Mouse (Mus musculus) liver, postnatal 0 days (tissue): ENCODE data around the gene Hist1h4k. TPM values are rescaled to one million over a fixed set of nuclear protein-coding genes. Genes with fewer than 3 reads are reported as not detected.
"Not testable (repeated sequence)": the region's sequence is repeated elsewhere in the genome, so short reads cannot be mapped to it uniquely, and the experiment has no call there.

Experiments
- ATAC-seq: fragments of 200-750 bp; cut with Nextera tagmentation; 2 replicates; pipeline ENCODE4 v1.8.0; 2017; ENCODE audit warnings: mild to moderate bottlenecking, moderate library complexity
- DNase-seq: peaks from one replicate; pipeline ENCODE4 v3.0.0-alpha.2; 2016
- H3K27ac ChIP-seq: fragments of 300-500 bp; sonication (generic); 2 replicates; pipeline ENCODE4 v1.5.1; 2014; ENCODE audit warnings: antibody characterized with exemption, moderate library complexity, mild to moderate bottlenecking, low read depth
- H3K27me3 ChIP-seq: fragments of 300-500 bp; sonication (generic); 2 replicates; pipeline ENCODE4 v1.6.1; 2014; ENCODE audit warnings: low read length, control low read depth, mixed read lengths; ENCODE audit not compliant: insufficient read depth
- H3K36me3 ChIP-seq: fragments of 300-500 bp; sonication (generic); replicated peaks from 2 replicates; pipeline ENCODE4 v1.6.1; 2014; ENCODE audit warnings: mild to moderate bottlenecking, control low read depth, low read length, moderate library complexity, mixed read lengths; ENCODE audit not compliant: insufficient read depth
- H3K4me1 ChIP-seq: fragments of 300-500 bp; sonication (generic); 2 replicates; pipeline ENCODE4 v1.6.1; 2014; ENCODE audit warnings: antibody characterized with exemption, mild to moderate bottlenecking, control low read depth; ENCODE audit not compliant: insufficient read depth
- H3K4me2 ChIP-seq: fragments of 300-500 bp; sonication (generic); 2 replicates; pipeline ENCODE4 v1.6.1; 2014; ENCODE audit warnings: low read depth, mild to moderate bottlenecking, low read length, moderate library complexity, mixed read lengths
- H3K4me3 ChIP-seq: fragments of 300-500 bp; sonication (generic); 2 replicates; pipeline ENCODE4 v1.5.1; 2014; ENCODE audit warnings: low read depth, low read length
- H3K9ac ChIP-seq: fragments of 300-500 bp; sonication (generic); replicated peaks from 2 replicates; pipeline ENCODE4 v1.6.1; 2014; ENCODE audit warnings: mild to moderate bottlenecking, moderate library complexity
- H3K9me3 ChIP-seq: fragments of 300-500 bp; sonication (generic); 2 replicates; pipeline ENCODE4 v1.6.1; 2016; ENCODE audit warnings: mild to moderate bottlenecking, control low read depth, low read length, mixed read lengths
- CTCF ChIP-seq: sonication (generic); IDR thresholded peaks from 2 replicates; pipeline ENCODE4 v1.5.1; 2016; ENCODE audit warnings: antibody characterized with exemption, low read depth
- EP300 ChIP-seq: IDR thresholded peaks from 2 replicates; pipeline ENCODE4 v1.6.1; 2016; ENCODE audit warnings: antibody characterized with exemption, low read depth, mild to moderate bottlenecking
- WGBS: fragments of 180-500 bp; shearing (Covaris S2); extraction: QIAGEN DNeasy Blood & Tissue Kit; methylation state at CpG from one replicate; pipeline ENCODE4 v1.1.7; 2014; ENCODE audit not compliant: insufficient replicate concordance; 5-methylcytosine and 5-hydroxymethylcytosine counted together
- polyA plus RNA-seq: library from polyadenylated mRNA; unstranded; fragments of >200 nt; fragmentation: Nextera tagmentation; extraction: Ambion mirVana; gene quantifications from 2 replicates; pipeline ENCODE4 v1.2.1, GENCODE M21; 2015

Gene Hist1h4k
- polyA plus RNA-seq, 1 experiment from 2014 or later, result 2.4 TPM

DNA sequence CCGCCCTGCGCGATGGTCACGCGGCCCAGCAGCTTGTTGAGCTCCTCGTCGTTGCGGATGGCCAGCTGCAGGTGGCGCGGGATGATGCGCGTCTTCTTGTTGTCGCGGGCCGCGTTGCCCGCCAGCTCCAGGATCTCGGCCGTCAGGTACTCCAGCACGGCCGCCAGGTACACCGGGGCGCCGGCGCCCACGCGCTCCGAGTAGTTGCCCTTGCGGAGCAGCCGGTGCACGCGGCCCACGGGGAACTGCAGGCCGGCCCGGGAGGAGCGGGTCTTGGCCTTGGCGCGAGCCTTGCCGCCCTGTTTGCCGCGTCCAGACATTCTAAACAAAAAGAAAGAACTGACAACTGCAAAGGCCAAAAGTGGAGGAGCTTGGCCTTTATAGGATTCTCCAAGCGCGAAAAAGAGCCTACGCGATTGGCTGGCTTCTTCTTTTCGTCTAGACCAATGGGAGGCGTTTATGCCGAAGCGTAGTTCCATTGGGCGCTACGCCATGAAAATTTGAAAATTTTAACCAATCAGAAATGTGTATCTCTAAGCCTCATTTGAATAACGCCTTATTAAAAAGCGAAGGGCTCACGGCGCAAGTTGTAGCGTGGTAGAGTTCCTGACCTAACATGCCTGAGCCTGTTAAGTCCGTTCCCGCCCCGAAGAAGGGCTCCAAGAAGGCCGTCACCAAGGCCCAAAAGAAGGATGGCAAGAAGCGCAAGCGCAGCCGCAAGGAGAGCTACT, 36.8 kb upstream of the Hist1h4k start, which contains the start of the genes Hist1h2an and Hist1h2bp:
Hist1h2an (minus strand) TSS at position 320 of the 731 bp plus-strand sequence.
Hist1h2bp (plus strand) TSS at position 563 of the 731 bp plus-strand sequence.
- peak within 1 kb of the TSS; percentile 70 for H3K9ac ChIP-seq
- H3K27me3 ChIP-seq, H3K36me3 ChIP-seq, H3K9me3 ChIP-seq: not testable (repeated sequence)
- H3K4me2 ChIP-seq, result peak within 1 kb of the TSS; percentile 68
- peak within 1 kb of the TSS; percentile 45 for H3K4me3 ChIP-seq
- H3K4me1 ChIP-seq, result peaks cover 23% of the 10 kb centered on the region
- peak within 1 kb of the TSS; percentile 91 for H3K27ac ChIP-seq
- ATAC-seq (peak; percentile 90), DNase-seq (peak; percentile 89)
- under 1% methylated on average over 35 of the region's 63 CpGs for WGBS
- TF ChIP-seq CTCF (peak; percentile 12; the same call in 1 of the 2 replicates), EP300 (peak; percentile 67; the same call in 1 of the 2 replicates)

DNA sequence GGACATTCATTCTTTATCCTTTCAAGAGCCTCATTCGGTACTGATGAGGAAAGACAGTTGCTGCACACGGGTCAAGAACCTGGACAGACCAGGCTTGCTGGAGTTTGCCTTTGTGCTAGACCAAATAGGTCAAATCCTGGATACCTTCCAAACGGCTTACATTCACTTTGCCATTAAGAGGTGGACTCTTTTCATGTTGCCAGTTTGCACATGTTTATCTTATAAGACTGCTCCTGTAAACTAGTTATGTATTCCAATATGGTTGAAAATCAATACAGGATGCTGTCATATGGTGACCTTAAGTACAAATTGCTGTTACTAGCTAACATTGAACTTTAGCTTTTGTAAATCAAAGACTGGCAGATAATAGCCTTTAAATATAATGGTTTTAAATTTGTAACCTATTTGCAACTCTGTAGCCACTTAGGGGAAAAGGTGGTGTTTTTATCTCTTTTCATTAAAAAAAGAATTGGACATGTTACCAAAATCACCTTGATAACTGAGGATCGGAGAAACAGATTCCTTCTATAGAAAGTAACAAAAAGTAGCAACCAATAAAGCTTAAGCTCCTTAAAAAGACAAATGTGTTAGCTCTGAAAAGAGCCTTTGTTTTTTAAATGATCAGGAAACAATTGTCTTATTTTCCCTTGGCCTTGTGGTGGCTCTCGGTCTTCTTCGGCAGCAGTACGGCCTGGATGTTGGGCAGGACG, 36.0 kb upstream of the Hist1h4k start:
- peak overlapping the region; percentile 91 for H3K27ac ChIP-seq
- no peak for ATAC-seq
- peak overlapping the region; percentile 64 for H3K4me2 ChIP-seq

DNA sequence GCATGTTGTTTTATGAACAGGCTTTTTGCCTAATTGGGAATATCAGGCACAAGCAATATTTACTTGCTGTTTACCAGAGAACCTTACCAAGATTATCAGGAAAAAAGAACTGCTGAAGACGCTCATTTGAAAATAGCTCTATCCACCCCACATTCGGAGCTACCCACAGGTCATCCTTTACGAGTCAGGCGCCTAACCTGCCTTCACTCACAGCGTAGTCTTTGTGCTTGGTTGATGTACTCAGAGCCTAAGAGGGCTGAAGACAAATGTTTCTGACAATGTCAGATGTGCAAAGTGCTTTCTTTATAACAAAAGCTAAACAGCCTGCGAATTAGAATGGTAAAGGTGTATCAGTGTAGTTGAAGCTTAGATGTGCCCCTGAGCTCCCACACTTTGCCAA, 34.0 kb upstream of the Hist1h4k start:
- DNase-seq (no peak), ATAC-seq (no peak)
- no peaks in the 10 kb centered on the region for H3K36me3 ChIP-seq
- peak overlapping the region; percentile 71 for H3K4me2 ChIP-seq
- no peak overlapping the region for H3K4me3 ChIP-seq
- H3K9ac ChIP-seq, result peak overlapping the region; percentile 74
- H3K9me3 ChIP-seq, result no peaks in the 10 kb centered on the region
- peaks cover 19% of the 10 kb centered on the region for H3K4me1 ChIP-seq
- no peaks in the 10 kb centered on the region for H3K27me3 ChIP-seq
- no peak for TF ChIP-seq CTCF
- no peak for TF ChIP-seq EP300
- WGBS, result 57% methylated on average over 6 of the region's 6 CpGs
- peak overlapping the region; percentile 95 for H3K27ac ChIP-seq

More for the DNA sequence above, 36.0 kb upstream of the Hist1h4k start:
- Histone ChIP-seq H3K9ac (peak overlapping the region; percentile 70), H3K4me1 (peaks cover 23% of the 10 kb centered on the region), H3K27me3 (no peaks in the 10 kb centered on the region), H3K9me3 (no peaks in the 10 kb centered on the region), H3K4me3 (peak overlapping the region; percentile 45), H3K36me3 (no peaks in the 10 kb centered on the region)
- no peak for DNase-seq
- TF ChIP-seq EP300, result no peak
- peak; percentile 15; the same call in 1 of the 2 replicates for TF ChIP-seq CTCF
- WGBS, result 6% methylated on average over 8 of the region's 8 CpGs

DNA sequence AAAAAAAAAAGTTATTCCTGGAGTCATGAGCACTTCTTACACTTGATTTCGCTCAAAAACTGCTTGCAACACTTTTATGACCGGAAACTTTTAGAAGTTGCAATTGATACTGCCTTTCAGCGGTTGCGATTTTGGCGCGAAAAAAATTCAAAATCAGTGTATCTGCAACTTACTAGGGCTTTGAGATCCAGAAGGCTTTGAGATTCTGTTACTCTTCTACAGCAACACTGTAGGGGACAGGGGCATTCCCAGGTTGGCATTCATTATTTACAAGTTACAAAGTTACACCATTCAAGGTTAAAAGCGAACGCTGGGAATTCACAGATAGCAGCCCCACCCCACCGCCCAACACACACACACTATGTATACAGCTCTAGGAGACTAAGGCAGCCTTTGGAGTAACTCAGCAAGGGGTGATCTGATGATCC, 33.4 kb upstream of the Hist1h4k start:
- Histone ChIP-seq H3K4me1 (peaks cover 19% of the 10 kb centered on the region), H3K9ac (peak overlapping the region; percentile 74), H3K4me3 (peak overlapping the region; percentile 36), H3K27ac (peak overlapping the region; percentile 95), H3K9me3 (no peaks in the 10 kb centered on the region), H3K4me2 (peak overlapping the region; percentile 71), H3K27me3 (no peaks in the 10 kb centered on the region), H3K36me3 (no peaks in the 10 kb centered on the region)
- 3% methylated on average over 9 of the region's 9 CpGs for WGBS
- ATAC-seq (no peak), DNase-seq (peak; percentile 58)
- no peak for TF ChIP-seq CTCF
- TF ChIP-seq EP300, result no peak

DNA sequence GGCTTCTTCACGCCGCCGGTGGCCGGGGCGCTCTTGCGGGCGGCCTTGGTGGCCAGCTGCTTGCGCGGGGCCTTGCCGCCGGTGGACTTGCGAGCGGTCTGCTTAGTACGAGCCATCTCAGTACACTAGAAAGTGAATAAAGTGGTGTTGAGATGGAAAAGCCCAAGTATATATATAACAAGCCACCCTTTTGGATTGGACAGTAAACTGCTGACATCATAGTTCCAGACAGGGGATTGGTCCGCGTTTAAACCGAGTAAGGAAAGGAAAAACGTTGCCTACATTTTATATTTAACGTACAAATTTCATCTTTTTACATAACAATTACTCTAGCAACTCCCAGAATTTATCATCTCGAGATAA, 32.9 kb upstream of the Hist1h4k start, which contains the start of gene Hist1h3i:
Hist1h3i (minus strand) TSS at position 116 of the 363 bp plus-strand sequence.
- WGBS, result under 1% methylated on average over 13 of the region's 20 CpGs
- peak within 1 kb of the TSS; percentile 95 for H3K27ac ChIP-seq

More for the DNA sequence above, 32.9 kb upstream of the Hist1h4k start, which contains the start of gene Hist1h3i:
- peak; percentile 66; the same call in 1 of the 2 replicates for TF ChIP-seq EP300
- TF ChIP-seq CTCF, result no peak
- ATAC-seq, result peak; percentile 39
- Histone ChIP-seq H3K4me2 (peak within 1 kb of the TSS; percentile 71), H3K9me3 (no peaks in the 10 kb centered on the region), H3K9ac (peak within 1 kb of the TSS; percentile 74), H3K27me3 (no peaks in the 10 kb centered on the region), H3K4me3 (peak within 1 kb of the TSS; percentile 36), H3K36me3 (no peaks in the 10 kb centered on the region), H3K4me1 (peaks cover 21% of the 10 kb centered on the region)
- DNase-seq, result peak; percentile 54
